Mouse (Mus musculus): ENCODE measurements around the gene Sgsm3.
"Not testable (repeated sequence)": the region's sequence is repeated elsewhere in the genome, so short reads cannot be mapped to it uniquely, and the experiment has no call there.

Sgsm3 gene

DNA sequence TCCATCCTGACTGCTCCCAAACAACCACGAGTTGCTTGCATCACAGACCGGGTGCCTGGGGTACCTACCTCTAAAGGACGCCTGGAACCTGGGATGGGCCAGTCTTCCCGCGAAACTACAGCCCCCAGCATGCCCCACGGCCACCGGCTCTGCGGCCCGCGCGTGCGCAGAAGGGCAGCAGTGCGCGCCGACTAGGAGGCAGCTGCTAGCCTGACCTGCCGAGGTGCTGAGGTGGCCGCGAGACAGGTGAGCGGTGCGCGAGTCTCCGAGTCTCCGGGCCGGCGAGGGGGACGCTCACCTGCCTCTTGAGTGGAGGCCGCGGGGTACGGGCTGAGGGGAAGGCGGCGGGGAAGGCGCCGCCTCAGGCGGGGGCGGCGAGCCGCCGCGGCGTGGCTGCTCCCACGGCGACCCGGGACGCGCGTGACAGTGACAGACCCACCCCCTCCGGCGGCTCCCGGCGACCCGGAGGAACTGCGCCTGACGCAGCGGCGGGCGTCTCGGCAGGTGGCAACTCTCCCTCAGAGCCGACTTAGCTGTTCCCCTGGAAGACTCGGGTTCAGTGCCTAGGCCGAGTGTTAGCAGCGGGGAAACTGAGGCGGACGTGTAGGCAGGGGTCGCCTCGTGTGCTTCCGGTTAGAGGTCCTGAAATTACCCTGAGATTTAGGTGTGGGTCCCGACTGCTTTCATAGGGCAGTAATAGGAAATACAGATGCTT, at the start of gene Sgsm3:
TSS of gene Sgsm3 (plus strand) at position 146 of the 715 bp plus-strand sequence.
- peak; percentile 72 for DNase-seq (ENCODE audit: low read depth, low spot score)

DNA sequence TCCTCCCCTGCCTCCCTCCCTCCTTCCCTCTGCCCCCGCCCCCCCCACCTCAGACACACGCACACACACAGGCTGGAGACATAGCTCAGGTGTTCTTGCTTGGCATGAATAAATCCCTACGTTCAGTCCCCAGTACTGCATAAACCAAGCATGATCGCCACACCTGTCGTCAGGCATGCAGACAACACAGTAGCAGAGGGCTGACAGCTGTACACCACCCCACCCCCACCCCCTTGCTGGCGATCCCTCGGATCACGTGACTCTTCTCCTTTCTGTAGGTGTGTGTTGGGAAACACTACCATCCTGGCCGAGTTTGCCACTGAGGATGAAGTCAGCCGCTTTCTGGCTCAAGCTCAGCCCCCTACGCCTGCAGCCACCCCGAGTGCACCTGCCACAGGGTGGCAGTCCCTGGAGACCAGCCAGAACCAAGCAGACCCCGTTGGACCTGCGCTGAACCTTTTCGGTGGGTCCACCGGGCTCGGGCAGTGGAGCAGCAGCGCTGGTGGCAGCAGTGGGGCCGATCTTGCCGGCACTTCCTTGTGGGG, 48.7 kb upstream of the Sgsm3 start:
- DNase-seq (ENCODE audit: low read depth, low spot score) = no peak

DNA sequence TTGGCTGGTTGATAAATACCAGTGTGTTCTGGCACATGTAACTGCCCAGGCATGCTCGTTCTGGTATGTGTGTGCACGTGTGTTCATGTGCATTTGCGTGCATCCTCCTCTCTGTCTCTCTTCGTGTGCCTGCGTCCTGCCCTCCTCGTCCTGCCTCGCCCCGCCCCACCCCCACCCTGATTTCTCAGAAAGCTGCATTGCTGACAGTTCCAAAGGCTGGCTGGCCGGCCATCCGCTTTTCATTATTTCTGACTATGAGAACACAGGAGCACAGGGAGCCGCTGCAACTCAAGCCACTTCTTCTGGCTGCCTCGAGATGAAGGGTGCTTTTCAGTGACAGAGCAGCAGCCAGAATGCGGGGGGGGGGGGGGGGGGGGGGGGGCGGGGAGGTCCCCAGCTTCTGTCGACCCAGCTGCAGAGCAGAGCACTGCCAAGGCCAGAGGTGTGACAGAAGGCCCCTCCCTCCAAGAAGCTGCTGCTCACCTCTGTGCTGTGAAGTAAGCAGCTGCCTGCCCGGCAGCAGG, 47.5 kb upstream of the Sgsm3 start:
- no peak for DNase-seq (ENCODE audit: low read depth, low spot score)

- not testable (repeated sequence) for DNase-seq (ENCODE audit: low read depth, low spot score)
These were observed 46.8 kb upstream of the Sgsm3 start for GRCm38 (mm10) chr15:80930676-80931320.

GRCm38 (mm10) chr15:80931345-80931960, 46.1 kb upstream of the Sgsm3 start:
- no peak for DNase-seq (ENCODE audit: low read depth, low spot score)

GRCm38 (mm10) chr15:80934841-80935240, 42.7 kb upstream of the Sgsm3 start:
- DNase-seq (ENCODE audit: low read depth, low spot score) = no peak

DNA sequence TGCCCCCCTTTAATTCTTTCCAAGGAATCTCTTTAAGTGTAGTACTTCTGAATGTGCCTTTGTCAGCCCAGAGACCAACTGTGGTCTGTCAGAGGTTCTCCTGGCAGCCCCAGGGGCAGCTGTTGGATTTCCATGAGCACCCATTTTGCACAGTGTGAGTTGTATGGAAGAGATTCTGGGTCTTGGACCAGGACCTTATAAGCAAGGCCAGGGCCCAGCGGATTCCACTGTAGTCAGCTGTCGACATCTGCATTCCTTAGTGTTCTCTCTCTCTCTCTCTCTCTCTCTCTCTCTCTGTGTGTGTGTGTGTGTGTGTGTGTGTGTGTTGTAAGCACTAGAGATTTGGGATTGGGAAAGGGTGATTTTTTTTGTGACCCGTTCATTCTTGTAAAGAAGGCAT, 40.9 kb upstream of the Sgsm3 start:
- DNase-seq (ENCODE audit: low read depth, low spot score) = no peak

GRCm38 (mm10) chr15:80938615-80939014, 39.0 kb upstream of the Sgsm3 start:
- no peak for DNase-seq (ENCODE audit: low read depth, low spot score)

GRCm38 (mm10) chr15:80939401-80939800, 38.2 kb upstream of the Sgsm3 start:
- no peak for DNase-seq (ENCODE audit: low read depth, low spot score)

- DNase-seq (ENCODE audit: low read depth, low spot score) = no peak
These were observed 36.0 kb upstream of the Sgsm3 start for GRCm38 (mm10) chr15:80941468-80942040.

- DNase-seq (ENCODE audit: low read depth, low spot score) = peak; percentile 53
These were observed 31.7 kb upstream of the Sgsm3 start for GRCm38 (mm10) chr15:80945851-80946250.

GRCm38 (mm10) chr15:80948145-80949135, 29.1 kb upstream of the Sgsm3 start, which contains the start of gene Adsl:
Gene Adsl (plus strand): TSS chr15:80948490.
- DNase-seq (ENCODE audit: low read depth, low spot score) = peak; percentile 85

DNA sequence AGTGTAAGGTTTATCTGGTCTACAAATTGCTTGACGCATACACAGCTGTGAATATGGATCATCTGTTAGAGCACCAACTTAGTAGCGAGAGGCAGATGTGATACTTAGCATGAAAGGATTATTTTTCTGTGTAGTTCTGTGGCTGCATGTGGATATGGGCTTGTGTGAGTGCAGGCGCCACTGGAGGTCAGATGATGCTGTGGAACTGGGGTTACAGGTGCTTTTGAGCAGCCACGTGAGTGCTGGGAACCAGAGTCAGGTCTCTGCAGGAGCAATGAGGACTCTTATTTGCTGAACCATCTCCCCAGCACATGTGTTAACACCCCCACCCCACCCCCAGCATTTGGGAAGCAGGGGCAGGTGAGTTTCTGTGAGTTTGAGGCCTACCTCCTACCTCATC, 28.1 kb upstream of the Sgsm3 start:
- DNase-seq (ENCODE audit: low read depth, low spot score) = peak; percentile 5

GRCm38 (mm10) chr15:80950055-80950454, 27.5 kb upstream of the Sgsm3 start:
- no peak for DNase-seq (ENCODE audit: low read depth, low spot score)

DNA sequence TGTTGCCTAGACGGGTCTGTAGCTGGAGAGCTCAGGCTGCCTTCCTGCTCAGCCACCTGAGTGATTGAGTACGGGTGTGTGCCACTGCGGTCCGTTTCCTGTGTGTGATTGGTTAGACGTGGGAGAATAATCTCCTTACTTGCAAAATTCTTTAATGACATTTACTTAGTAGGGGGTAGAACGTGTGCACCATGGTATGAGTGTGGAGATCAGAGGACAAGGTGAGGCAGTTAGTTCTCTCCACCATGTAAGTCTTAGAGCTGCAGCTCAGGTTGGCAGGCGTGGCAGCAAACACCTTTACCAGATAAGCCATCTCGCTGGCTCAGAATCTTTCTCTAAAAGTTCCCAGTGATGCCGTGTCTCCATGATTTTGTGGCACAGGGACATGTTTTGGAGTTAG, 23.6 kb upstream of the Sgsm3 start:
- no peak for DNase-seq (ENCODE audit: low read depth, low spot score)

- DNase-seq (ENCODE audit: low read depth, low spot score) = no peak
These were observed 22.7 kb upstream of the Sgsm3 start for GRCm38 (mm10) chr15:80954861-80955260.

DNA sequence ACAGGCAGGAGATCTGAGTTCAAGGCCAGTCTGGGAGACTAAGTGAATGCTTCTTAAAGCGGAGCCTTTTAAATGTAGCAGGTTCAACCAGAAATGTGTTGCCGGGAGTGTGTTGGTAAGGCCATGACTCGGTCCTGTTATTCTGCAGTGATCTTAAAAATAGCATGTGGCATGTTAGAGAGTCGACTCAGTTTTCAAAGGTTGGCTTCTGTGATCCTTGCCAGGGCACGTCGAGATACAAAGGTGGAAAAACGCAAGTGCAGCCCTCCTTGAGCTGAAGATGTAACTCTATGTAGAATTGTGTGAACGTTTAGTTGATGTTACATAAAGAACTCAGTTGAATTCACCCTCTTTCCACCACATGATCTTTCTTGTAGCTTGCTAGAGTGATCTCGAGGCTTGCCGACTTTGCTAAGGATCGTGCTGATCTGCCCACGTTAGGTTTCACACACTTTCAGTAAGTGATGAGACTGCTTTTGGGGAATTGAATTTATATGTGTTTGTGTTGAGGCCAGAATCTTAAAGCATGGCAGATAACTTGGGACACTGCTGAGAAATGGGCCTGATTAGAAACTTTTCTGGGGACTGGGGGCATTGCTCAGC, 21.6 kb upstream of the Sgsm3 start:
- DNase-seq (ENCODE audit: low read depth, low spot score) = no peak

GRCm38 (mm10) chr15:80969371-80969770, 8.2 kb upstream of the Sgsm3 start:
- no peak for DNase-seq (ENCODE audit: low read depth, low spot score)

GRCm38 (mm10) chr15:80974311-80974710, 3.3 kb upstream of the Sgsm3 start:
- DNase-seq (ENCODE audit: low read depth, low spot score) = no peak

GRCm38 (mm10) chr15:80975666-80976065, 1.9 kb upstream of the Sgsm3 start:
- DNase-seq (ENCODE audit: low read depth, low spot score) = no peak
